Mouse (Mus musculus): ENCODE data around the gene Zcchc9.
"Not testable (repeated sequence)": the region's sequence is repeated elsewhere in the genome, so short reads cannot be mapped to it uniquely, and the experiment has no call there.

Zcchc9 gene

DNA sequence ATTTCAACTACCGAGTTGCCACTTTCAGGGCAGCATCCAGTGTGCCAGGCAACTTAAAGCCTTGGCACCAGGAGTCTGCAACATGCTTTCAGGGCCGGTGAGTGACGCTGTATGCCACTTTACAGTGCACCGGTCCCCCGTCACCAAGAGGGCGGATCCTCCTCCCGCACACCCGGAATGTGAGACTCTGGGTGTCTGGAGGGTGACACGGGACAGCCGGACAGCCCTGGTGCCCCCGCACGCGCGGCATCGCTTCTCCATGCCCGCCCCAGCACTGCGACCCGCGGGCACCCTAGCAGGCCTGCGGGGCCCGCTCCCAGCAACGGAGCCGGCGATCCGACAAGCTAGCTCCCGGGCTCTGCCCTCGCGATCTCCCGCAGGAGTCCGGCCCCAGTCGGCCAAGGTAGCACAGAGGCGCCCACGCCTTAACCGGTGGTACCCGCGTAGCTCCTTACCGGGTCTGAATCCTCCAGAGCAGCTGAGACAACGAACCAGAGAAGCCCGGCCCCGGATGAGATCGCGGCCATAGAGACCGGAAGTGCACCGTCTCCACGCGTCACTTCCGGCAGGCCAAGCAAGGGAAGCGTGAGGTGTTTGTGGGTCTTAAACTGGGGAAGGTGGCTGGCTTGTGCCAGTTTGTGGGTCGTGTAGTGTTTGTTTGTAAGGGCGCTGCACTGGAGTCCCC is at the start of gene Zcchc9:
TSS of gene Zcchc9 (minus strand) at position 551 of the 685 bp plus-strand sequence.
- peak; percentile 90 for DNase-seq

DNA sequence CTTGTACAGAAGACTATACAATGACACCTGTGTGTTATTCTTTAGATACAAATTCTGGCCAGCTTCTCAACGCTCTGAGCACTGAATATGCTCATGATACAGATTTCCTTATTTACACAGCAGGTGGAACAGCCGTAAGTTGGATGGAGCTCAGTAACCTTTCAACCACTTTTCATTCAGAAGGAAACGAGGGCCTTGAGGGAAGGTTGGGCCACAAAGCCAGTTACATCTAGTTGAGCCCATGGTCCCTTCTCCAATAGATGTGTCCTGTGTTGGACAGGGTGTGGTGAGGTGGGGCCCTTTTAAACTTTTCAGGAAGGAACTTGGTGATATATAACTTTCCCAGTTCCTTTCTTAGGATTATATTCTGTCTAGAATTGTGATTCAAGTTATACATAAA is 46.9 kb upstream of the Zcchc9 start:
- no peak for DNase-seq

DNA sequence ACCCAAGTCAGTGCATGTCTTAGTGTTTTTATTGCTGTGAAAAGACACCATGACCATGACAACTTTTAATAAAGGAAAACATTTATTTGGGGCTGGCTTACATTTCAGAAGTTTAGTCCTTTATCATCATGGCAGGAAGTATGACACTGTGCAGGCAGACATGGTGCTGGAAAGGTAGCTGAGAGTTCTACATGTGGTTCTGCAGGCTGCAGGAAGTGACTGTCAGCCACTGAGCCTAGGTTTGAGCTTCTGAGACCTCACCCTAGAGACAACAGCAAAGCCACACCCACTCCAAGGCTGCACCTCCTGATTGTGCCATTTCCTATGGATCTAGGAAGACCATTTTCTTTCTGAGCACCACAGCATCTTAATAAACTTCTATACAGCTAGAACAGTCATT is 20.4 kb upstream of the Zcchc9 start:
- DNase-seq = no peak

DNA sequence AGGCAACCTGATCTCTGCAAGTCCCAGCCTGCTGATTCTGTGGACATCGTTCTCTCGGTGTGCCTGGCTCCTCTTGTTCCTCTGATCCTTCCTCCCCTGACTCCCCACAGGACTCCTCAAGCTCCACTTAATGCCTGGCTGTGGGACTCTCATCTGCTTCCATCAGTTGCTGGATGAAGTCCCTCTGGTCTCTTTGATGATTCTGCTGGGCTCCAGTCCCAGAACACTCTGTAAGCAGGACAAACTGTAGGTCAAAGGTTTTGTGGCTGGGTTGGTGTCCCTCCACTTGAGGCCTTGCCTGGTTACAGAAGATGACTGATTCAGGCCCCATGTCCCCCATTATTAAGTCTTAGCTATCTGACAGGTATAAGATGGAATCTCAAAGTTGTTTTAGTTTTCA is 18.6 kb upstream of the Zcchc9 start:
- no peak for DNase-seq

DNA sequence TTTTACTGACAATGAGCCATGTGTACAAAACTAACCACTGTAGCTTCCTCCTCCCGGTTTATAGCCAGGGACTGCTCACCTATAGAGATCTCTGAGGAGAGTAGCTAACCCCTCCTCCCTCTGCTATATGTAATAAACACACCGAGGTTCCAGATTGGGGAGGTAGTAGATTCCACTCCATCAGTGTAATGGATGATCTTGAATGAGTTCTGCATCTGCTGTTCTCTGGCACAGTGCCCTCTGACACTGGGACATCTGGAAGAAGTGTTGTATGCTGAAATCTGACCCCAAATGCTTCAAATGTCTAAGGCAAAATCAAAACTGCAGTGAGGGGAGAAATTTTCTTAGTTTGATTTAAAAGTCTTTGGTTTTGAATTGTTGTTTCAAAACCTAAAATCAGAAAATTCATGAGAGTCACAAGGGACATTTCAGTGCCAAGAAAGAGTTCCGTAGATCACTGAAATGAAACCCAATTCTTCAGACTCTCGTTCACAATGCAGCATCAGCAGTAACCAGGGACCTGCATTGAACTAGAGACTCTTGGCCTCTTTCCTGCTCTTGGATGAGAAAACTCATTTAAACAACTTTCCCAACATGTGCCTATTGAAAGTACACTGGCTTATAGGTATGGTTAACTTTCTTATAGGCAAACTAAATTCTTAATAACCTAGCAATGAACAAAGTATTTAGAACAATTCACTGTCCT is 17.5 kb upstream of the Zcchc9 start:
- DNase-seq = no peak

DNA sequence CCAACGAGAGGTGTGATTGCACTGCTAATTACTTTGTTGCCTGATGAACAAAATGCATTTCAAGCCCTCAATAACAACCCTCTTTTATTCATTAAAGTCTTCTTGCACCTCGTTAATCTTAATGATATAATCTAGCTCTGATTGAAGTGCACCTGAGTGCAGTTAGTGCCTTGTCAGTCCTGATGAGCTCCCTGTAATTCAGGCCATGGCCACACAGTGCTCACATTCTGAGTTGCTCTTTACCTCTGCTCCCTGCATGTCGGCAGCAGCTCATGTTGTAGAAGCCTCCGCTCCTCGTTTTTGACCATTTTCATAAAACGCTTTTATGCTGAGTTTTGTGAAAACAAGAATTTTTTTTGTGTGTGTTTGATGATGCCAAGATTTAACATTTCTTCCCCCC is 16.2 kb upstream of the Zcchc9 start:
- DNase-seq = no peak

DNA sequence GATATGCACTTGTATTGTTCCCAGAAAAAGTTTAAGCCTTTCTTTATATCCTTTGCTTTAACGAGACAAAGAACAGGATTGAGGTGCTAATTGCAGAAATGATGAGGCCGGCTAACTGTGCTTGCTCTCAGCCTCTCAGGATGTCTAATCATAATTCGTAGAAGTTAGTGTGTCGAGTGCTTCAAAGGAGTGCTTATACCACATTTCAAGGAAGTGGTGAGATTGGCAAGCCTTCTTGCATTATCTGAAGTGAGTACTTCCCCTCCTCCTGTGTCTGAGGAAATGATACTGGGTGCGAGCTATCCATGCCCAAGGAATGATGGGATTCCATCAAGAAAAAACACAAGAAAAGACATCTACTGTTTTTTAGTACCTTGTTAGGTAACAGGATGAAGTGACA is 7.2 kb upstream of the Zcchc9 start:
- DNase-seq = no peak

DNA sequence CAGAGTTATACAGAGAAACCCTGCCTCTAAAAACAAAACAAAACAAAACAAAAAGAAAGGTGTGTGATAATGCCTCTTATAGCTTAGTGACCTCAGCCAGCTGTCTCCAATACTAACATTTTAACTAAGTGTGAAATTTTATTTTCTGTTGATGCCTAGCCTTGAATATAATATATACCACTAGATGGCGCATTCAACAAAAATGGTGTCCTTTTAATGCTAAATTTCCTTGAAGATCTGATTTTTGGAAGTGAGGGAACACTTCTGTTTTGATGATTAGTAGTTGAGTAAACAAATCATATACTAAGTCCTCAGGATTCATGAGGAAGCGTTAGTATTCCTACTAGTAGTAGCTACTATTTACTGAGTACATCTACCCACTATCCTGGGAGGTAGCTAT is 2.0 kb upstream of the Zcchc9 start:
- no peak for DNase-seq

DNA sequence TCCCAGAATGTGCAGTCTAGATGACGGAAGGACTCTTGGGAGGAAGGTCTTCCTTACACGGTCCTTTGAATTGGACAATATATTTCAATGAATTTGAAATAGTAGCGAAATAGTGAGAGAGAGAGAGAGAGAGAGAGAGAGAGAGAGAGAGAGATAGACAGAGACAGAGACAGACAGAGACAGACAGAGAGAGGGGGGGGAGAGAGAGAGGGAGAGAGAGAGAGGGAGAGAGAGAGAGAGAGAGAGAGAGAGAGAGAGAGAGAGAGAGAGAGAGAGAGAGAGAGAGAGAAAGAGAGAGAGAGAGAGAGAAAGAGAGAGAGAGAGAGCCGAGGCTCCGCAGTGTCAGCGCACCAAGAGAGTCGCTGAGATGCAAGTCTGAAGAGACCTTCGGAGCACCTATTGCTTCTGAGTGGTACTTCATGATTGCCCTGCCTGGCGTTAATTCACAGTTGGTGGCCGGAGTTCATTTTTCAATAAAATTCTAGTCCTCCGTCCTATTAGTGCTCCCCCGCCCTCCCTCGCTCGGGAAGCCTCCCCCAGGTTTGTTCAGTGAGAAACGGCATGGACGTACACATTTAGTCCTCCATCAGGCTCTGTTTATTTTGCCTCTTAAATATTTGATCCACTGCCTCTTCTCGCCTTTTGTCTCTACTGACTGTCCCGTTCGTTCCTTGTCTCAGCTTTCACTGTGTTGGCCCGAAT is 520 bp upstream of the Zcchc9 start:
- no peak for DNase-seq

DNA sequence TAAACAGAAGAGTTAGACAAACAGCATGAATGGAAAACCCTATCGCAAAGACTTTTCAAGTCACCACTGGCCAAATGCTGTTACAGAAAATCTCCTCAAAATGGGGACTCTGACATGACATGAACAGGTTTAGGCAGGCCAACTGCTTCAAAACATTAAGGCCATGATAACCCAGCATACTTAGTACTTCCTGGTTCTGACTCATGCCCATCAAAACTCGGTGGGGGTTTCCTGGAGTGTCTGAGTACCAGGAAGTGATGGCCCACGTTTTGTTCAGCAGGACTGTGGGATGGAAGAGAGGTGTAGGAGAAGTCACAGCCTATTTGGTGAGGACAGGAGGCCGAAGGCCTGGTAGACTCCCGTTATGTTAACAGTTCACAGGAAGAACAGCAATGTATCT is 5.8 kb downstream of the Zcchc9 start:
- no peak for DNase-seq

DNA sequence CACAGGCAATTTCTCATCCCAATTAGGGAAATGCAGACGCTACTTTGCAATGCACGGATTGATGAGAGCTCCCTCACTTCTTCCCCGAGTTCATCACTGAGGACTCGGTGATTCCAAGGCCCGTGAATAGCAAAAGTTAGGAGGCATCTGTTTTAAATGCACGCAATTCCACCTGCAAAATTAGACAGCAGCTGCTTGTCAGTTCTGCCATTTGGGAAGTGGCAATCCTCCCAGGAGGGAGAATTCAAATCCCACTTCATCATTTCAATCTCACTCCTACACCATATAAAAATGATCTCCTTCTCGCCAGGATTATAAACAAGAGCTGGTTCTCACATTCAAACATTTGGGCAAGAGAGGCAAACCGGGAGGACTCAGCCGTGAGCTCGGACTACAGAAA is 10.1 kb downstream of the Zcchc9 start:
- peak; percentile 17 for DNase-seq

DNA sequence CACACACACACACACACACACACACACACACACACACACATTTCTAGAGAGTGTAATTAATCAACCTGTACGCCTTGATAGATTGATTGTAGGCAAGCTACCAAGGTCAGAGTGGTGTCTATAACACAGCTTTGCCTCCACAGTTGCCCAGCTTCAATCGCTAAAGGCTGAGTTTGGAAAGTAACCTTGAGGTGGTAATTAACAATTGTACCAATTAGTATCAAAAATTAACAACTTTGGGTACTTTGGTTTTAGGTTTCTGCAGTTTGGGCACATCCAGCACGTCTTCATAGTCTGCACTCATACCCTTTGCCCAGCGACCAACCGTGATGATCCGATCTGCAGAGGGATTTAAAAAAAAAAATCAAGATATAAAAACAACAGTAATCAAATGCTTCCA is 10.6 kb downstream of the Zcchc9 start:
- no peak for DNase-seq

DNA sequence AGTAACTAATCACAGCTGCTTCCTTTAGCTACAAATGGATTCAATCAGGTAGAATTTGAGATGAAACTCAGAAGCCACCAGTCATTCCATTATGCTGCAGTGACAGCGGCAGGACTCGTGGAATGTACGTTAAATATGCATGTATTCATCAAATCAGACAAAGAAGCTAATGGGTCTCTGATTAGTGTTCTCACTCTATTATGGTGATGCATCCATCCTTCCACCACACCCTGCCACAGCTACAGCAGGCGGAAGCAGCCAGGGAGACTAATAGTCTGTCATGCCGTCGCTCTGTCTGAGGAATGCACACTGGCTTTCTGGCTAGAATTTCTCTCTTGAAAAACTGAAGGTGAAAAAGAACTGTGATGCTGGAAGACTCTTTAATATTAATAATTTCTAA is 11.5 kb downstream of the Zcchc9 start:
- DNase-seq = no peak

DNA sequence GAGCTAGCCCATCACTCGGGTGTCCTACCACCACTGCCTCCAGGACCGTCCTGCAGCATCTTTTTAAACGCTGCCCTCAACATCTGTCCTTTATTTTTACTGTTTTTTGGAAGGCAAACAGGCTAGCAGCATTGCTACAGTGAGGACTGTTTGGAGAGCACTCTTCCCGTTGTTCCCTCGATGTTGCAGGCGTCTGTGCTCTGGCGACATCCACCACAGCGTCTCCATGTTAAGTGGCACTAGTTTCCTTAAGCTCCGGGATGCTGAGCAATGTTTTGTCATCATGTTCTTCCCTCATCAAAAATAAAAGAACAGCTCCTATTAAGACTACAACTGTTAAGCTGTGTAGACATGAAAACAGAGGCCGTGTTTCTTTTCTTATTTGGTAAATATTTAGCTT is 11.9 kb downstream of the Zcchc9 start:
- DNase-seq = no peak

DNA sequence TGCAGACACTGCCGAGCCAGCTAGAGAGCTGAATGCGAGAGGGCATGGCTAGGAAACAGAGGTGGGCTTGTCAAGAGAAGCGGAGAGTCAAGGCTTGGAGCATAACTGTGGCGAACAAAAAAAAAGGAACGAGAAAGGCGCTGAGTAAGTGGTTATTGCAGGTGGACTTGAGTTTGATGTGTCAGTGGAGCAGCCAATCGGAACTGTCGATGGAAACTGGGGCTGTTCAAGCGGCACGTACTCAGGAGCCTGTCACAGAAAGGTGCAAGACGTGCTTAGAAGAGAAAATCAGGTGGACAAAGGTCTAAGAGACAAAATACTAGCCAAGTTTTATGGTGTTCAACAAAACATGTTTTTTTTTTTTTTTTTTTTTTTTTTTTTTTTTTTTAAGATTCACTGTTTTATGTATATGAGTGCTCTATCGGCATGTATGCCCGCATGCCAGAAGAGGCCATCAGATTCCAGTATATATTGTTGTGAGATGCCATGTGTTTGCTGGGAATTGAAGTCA is 12.5 kb downstream of the Zcchc9 start:
- DNase-seq = no peak

DNA sequence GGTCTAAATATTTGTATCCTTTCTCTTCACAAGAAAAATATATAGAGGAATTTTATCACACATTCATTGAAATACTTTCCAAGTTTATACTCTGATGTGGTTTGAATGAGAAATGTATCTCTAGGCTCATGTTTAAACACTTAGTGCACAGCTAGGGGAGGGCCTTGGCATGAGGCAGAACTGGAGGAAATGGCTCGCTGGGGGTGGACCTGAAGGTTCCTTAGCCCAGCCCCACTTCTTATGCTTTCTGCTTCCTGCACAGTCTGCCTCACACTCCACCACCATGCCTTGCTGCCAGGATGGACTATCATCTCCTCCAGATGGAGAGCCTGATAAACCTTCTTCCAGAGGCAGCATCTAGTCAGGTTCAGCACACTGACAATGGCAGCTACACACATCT is 15.5 kb downstream of the Zcchc9 start:
- DNase-seq = no peak

DNA sequence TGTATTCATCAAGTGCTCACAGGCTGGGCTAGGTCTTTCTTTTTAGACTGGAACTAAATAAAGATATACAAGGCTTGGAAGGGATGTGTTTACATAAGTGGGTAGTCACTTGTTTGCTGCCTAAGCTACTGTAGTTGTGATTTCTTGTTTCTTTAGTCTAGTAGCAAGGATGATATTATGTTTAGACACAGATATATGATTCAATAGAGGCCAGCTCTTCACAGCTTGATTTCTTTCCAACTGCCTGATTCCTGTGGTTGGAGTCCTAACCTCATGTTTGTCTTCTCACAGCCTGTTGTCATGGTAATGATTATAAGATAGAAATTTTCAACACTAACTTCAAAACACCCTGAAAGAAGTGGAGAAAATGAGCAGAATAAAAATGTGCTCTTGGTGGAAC is 27.6 kb downstream of the Zcchc9 start:
- DNase-seq = no peak

DNA sequence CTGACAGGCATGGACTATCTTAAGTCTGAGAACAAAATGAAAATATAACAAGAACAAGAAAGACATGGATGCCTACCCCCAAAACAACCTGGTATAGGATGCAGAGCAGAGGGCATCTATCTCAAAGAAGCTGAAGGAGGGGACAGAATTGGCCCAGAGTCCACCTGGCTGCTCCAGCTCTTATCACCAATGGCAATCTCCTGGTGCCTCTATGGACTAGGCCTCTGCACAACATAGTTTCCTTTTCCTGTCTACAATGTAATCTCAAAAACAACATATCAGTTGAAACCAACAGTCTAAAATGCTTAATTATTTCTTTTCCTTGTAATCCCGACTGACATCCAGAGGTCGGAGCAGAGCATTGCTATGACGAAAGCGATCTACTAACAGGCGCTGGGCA is 29.4 kb downstream of the Zcchc9 start:
- no peak for DNase-seq

DNA sequence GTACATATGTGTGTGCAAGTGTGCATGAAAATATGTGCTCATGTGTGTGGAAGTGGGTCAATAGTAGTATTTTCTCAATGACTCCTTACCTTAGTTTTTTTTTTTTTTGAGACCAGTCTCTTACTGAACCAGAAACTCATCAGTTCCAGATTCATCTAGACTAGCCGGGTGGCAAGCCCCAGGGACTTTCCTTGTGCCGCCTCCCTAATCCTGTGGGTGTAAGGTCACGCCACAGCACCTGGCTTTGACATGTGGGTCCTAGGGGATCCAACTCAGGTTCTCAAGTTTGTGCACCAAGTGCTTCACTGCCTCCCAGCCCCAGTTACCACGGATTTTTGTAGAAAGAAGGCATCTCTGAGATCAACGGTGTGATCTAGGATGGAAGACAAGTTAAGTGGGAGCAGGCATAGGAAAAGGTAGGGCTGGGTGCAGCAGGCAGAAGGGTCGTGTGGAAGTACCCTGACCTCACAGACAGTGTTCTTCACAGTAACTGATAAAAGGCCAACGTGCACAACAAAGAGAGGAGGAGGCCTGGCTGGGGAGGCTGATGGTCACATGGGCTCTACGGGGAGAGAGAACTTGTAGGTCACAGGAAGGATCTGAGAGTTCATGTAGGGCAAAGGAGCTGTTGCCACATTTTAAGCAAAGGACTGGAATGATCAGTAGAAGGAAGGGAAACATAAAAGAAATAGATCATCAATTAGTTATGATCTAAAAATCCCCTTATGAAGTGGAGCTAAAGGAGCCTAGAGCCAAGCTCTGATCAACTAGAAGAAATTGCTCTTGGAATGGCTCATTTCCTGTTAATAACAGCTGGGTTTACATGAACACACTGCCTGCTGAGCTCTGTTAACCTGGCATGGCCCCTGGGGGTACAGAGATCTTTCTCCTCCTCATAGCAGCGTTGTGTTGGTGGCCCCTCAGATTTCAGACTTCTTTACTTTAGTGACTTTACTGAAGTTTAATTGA is 38.5 kb downstream of the Zcchc9 start:
- no peak for DNase-seq

DNA sequence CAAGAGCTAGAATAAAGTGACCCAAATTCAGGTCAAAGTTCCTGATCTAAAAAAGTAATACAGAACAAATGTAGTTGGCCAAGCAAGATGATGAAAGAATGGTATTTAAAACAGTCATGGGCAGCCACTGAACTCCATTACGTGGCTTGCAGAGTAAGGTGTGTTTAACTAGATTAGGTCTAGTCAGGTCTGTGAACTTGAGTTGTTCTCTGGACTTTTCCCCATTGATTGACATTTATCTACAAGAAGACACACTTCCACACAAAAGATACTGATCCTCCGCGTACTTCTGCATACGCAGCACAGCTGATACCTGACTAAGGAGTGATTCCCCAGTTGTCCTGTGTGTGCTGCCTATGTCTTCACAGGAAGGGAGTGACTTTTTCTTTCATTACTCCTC is 41.9 kb downstream of the Zcchc9 start:
- no peak for DNase-seq

DNA sequence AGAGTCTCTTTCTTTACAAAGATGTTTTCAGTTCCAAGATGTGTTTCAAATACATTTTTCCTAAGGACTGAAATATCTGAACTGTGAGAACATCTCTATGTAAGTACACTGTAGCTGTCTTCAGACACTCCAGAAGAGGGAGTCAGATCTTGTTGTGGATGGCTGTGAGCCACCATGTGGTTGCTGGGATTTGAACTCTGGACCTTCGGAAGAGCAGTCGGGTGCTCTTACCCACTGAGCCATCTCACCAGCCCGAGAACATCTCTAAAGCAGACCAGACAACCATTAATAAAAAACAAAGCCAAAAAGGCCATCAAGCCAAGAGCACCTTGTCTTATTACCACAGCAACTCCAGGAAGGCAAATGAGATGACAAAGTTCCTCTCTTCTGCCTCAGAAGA is 43.9 kb downstream of the Zcchc9 start:
- DNase-seq = not testable (repeated sequence)

DNA sequence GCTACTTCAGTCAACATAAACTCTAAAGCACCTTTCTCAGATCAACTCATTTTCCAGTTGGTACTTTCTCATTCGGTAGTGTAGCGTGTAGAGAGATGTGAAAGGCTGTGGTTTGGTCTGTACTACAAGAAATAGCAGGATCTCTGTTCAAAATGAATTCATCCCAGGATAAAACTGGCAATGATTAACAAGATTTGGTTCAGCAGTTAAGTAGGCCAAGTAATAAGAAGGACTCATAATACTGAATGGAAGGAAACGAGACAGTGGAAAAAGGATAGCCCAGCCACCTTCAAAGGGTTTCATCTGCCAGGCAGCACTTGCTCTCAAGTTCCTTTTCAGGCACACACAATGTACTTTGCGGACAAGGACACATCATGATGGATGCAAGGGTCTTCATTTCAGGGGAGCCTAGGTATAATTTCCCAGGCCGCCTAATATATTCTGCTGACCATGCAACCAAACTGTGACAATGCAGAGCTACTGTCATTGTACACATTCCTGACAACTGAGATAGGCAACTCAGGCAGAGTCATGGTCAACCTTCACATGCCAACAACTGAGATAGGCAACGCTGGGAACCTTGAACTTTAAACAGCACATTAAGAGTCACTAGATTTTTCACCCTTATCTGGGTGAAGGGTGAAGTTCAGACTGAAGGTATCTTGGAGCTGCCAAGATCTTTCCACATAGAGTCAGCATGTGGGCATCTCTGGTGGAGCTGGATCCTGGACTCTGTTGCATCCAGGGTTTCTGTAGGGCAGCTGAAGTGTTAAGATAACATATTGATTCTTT is 45.7 kb downstream of the Zcchc9 start:
- no peak for DNase-seq
